Mouse (Mus musculus) neural tube, embryonic 15.5 days (tissue): Measurements from ENCODE around the gene Wnt2. TPM values are rescaled to one million over a fixed set of nuclear protein-coding genes. Genes with fewer than 3 reads are reported as not detected.

Experiments used
- ATAC-seq: fragments of 200-750 bp; cut with Nextera tagmentation; 2 replicates; pipeline ENCODE4 v1.8.0; 2017; ENCODE audit warnings: mild to moderate bottlenecking, moderate TSS enrichment, moderate library complexity; ENCODE audit not compliant: low FRiP score
- H3K27ac ChIP-seq: fragments of 300-500 bp; sonication (generic); replicated peaks from 2 replicates; pipeline ENCODE4 v1.5.1; 2015; ENCODE audit warnings: mild to moderate bottlenecking, inconsistent platforms
- H3K27me3 ChIP-seq: fragments of 300-500 bp; sonication (generic); replicated peaks from 2 replicates; pipeline ENCODE4 v1.6.1; 2015; ENCODE audit warnings: inconsistent platforms
- H3K36me3 ChIP-seq: fragments of 300-500 bp; sonication (generic); 2 replicates; pipeline ENCODE4 v1.6.1; 2015; ENCODE audit warnings: inconsistent platforms
- H3K4me1 ChIP-seq: fragments of 300-500 bp; sonication (generic); 2 replicates; pipeline ENCODE4 v1.6.1; 2015; ENCODE audit warnings: inconsistent platforms
- H3K4me2 ChIP-seq: fragments of 300-500 bp; sonication (generic); 2 replicates; pipeline ENCODE4 v1.6.1; 2015; ENCODE audit warnings: inconsistent platforms, mild to moderate bottlenecking, moderate library complexity
- H3K4me3 ChIP-seq: fragments of 300-500 bp; sonication (generic); replicated peaks from 2 replicates; pipeline ENCODE4 v1.5.1; 2015; ENCODE audit warnings: mild to moderate bottlenecking, inconsistent platforms
- H3K9ac ChIP-seq: fragments of 300-500 bp; sonication (generic); replicated peaks from 2 replicates; pipeline ENCODE4 v1.6.1; 2015; ENCODE audit warnings: mild to moderate bottlenecking, inconsistent platforms
- H3K9me3 ChIP-seq: fragments of 300-500 bp; sonication (generic); replicated peaks from 2 replicates; pipeline ENCODE4 v1.6.1; 2016; ENCODE audit warnings: inconsistent platforms
- WGBS: fragments of 180-500 bp; shearing (Covaris S2); methylation state at CpG from one replicate; pipeline ENCODE4 v1.1.7; 2015; ENCODE audit warnings: mixed read lengths; 5-methylcytosine and 5-hydroxymethylcytosine counted together
- polyA plus RNA-seq: library from polyadenylated mRNA; unstranded; fragments of >200 nt; fragmentation: Nextera tagmentation; extraction: Ambion mirVana; gene quantifications from 2 replicates; pipeline ENCODE4 v1.2.1, GENCODE M21; 2015

The Wnt2 gene
- polyA plus RNA-seq, 1 experiment from 2014 or later, result 1.2 TPM

GRCm38 (mm10) chr6:17977165-17977564 is 53.2 kb downstream of the Wnt2 start:
- ATAC-seq, result no peak
- Histone ChIP-seq H3K4me1 (no peaks in the 10 kb centered on the region), H3K4me2 (no peak overlapping the region), H3K27me3 (no peaks in the 10 kb centered on the region), H3K4me3 (no peak overlapping the region), H3K9ac (no peak overlapping the region), H3K9me3 (no peaks in the 10 kb centered on the region), H3K36me3 (no peaks in the 10 kb centered on the region), H3K27ac (no peak overlapping the region)
- 56% methylated on average over 1 of the region's 1 CpGs for WGBS

- no peak for ATAC-seq
- Histone ChIP-seq H3K36me3 (no peaks in the 10 kb centered on the region), H3K9me3 (no peaks in the 10 kb centered on the region), H3K4me3 (no peak overlapping the region), H3K4me2 (no peak overlapping the region), H3K9ac (no peak overlapping the region), H3K4me1 (no peaks in the 10 kb centered on the region), H3K27me3 (no peaks in the 10 kb centered on the region), H3K27ac (no peak overlapping the region)
- 64% methylated on average over 3 of the region's 3 CpGs for WGBS
These were observed 56.0 kb downstream of the Wnt2 start for GRCm38 (mm10) chr6:17974416-17974815.

- H3K4me1 ChIP-seq, result 0 out of 2 replicates have a peak, but pooled peaks cover 4% of the 10 kb centered on the region
- no peak for ATAC-seq
- no peak overlapping the region for H3K4me2 ChIP-seq
- H3K4me3 ChIP-seq, result no peak overlapping the region
- H3K36me3 ChIP-seq, result no peaks in the 10 kb centered on the region
- H3K27ac ChIP-seq, result no peak overlapping the region
- H3K9ac ChIP-seq, result no peak overlapping the region
- H3K27me3 ChIP-seq, result no peaks in the 10 kb centered on the region
- H3K9me3 ChIP-seq, result no peaks in the 10 kb centered on the region
These were observed 59.0 kb downstream of the Wnt2 start for GRCm38 (mm10) chr6:17971393-17971792.

- Histone ChIP-seq H3K4me2 (no peak overlapping the region), H3K9me3 (no peaks in the 10 kb centered on the region), H3K4me3 (no peak overlapping the region), H3K4me1 (0 out of 2 replicates have a peak, but pooled peaks cover 4% of the 10 kb centered on the region), H3K9ac (no peak overlapping the region), H3K36me3 (no peaks in the 10 kb centered on the region), H3K27ac (no peak overlapping the region), H3K27me3 (no peaks in the 10 kb centered on the region)
- 82% methylated on average over 1 of the region's 1 CpGs for whole genome bisulfite sequencing
- ATAC-seq, result no peak
These were observed 60.6 kb downstream of the Wnt2 start for GRCm38 (mm10) chr6:17969815-17970214.

- peak; percentile 88 for ATAC-seq
- 67% methylated on average over 1 of the region's 1 CpGs for WGBS
- no peak overlapping the region for H3K9ac ChIP-seq
These were observed 61.8 kb downstream of the Wnt2 start for GRCm38 (mm10) chr6:17968467-17969144.

GRCm38 (mm10) chr6:17963455-17963854 is 66.9 kb downstream of the Wnt2 start:
- H3K36me3 ChIP-seq, result no peaks in the 10 kb centered on the region
- no peaks in the 10 kb centered on the region for H3K9me3 ChIP-seq
- 75% methylated on average over 3 of the region's 3 CpGs for WGBS
- H3K27ac ChIP-seq, result no peak overlapping the region
- H3K4me3 ChIP-seq, result no peak overlapping the region
- no peaks in the 10 kb centered on the region for H3K27me3 ChIP-seq
- H3K4me1 ChIP-seq, result no peaks in the 10 kb centered on the region
- no peak overlapping the region for H3K9ac ChIP-seq
- no peak for ATAC-seq
- no peak overlapping the region for H3K4me2 ChIP-seq

More at GRCm38 (mm10) chr6:17968467-17969144, 61.8 kb downstream of the Wnt2 start:
- Histone ChIP-seq H3K9me3 (no peaks in the 10 kb centered on the region), H3K4me3 (no peak overlapping the region), H3K36me3 (no peaks in the 10 kb centered on the region), H3K27me3 (no peaks in the 10 kb centered on the region), H3K4me2 (no peak overlapping the region), H3K27ac (no peak overlapping the region), H3K4me1 (0 out of 2 replicates have a peak, but pooled peaks cover 4% of the 10 kb centered on the region)

- Histone ChIP-seq H3K4me3 (no peak overlapping the region), H3K9ac (no peak overlapping the region), H3K27ac (no peak overlapping the region), H3K4me1 (peaks cover 6% of the 10 kb centered on the region; the same call in 1 of the 2 replicates), H3K9me3 (no peaks in the 10 kb centered on the region), H3K36me3 (no peaks in the 10 kb centered on the region), H3K4me2 (no peak overlapping the region), H3K27me3 (no peaks in the 10 kb centered on the region)
- ATAC-seq, result peak; percentile 85
- 52% methylated on average over 8 of the region's 8 CpGs for WGBS
These were observed 78.6 kb downstream of the Wnt2 start for GRCm38 (mm10) chr6:17951779-17952178.

GRCm38 (mm10) chr6:17949103-17949502 is 81.3 kb downstream of the Wnt2 start:
- H3K27me3 ChIP-seq, result no peaks in the 10 kb centered on the region
- no peak for ATAC-seq
- 88% methylated on average over 5 of the region's 5 CpGs for WGBS
- H3K36me3 ChIP-seq, result no peaks in the 10 kb centered on the region
- peaks cover 6% of the 10 kb centered on the region; the same call in 1 of the 2 replicates for H3K4me1 ChIP-seq
- no peak overlapping the region for H3K9ac ChIP-seq
- no peak overlapping the region for H3K27ac ChIP-seq
- H3K9me3 ChIP-seq, result no peaks in the 10 kb centered on the region
- H3K4me2 ChIP-seq, result no peak overlapping the region
- H3K4me3 ChIP-seq, result no peak overlapping the region

- no peak overlapping the region for H3K4me3 ChIP-seq
- H3K4me2 ChIP-seq, result no peak overlapping the region
- H3K36me3 ChIP-seq, result peaks cover 6% of the 10 kb centered on the region
- H3K9ac ChIP-seq, result no peak overlapping the region
- H3K9me3 ChIP-seq, result no peaks in the 10 kb centered on the region
- H3K4me1 ChIP-seq, result peaks cover 5% of the 10 kb centered on the region; the same call in 1 of the 2 replicates
- 85% methylated on average over 11 of the region's 11 CpGs for WGBS
- no peak for ATAC-seq
- H3K27ac ChIP-seq, result no peak overlapping the region
- no peaks in the 10 kb centered on the region for H3K27me3 ChIP-seq
These were observed 83.1 kb downstream of the Wnt2 start for GRCm38 (mm10) chr6:17947130-17947831.

GRCm38 (mm10) chr6:17946456-17946855 is 83.9 kb downstream of the Wnt2 start:
- peaks cover 6% of the 10 kb centered on the region for H3K36me3 ChIP-seq
- H3K27ac ChIP-seq, result no peak overlapping the region
- H3K9ac ChIP-seq, result no peak overlapping the region
- no peaks in the 10 kb centered on the region for H3K27me3 ChIP-seq
- WGBS, result 81% methylated on average over 5 of the region's 5 CpGs
- H3K4me2 ChIP-seq, result no peak overlapping the region
- H3K4me3 ChIP-seq, result no peak overlapping the region
- no peaks in the 10 kb centered on the region for H3K4me1 ChIP-seq
- no peaks in the 10 kb centered on the region for H3K9me3 ChIP-seq
- ATAC-seq, result no peak

GRCm38 (mm10) chr6:17943877-17944617 is 86.3 kb downstream of the Wnt2 start:
- Histone ChIP-seq H3K27me3 (no peaks in the 10 kb centered on the region), H3K4me3 (no peak overlapping the region), H3K27ac (no peak overlapping the region), H3K9ac (no peak overlapping the region), H3K36me3 (peaks cover 25% of the 10 kb centered on the region), H3K4me1 (no peaks in the 10 kb centered on the region), H3K4me2 (no peak overlapping the region), H3K9me3 (no peaks in the 10 kb centered on the region)
- 85% methylated on average over 9 of the region's 9 CpGs for WGBS
- no peak for ATAC-seq
